Mouse (Mus musculus): ENCODE data around the gene Golgb1.

DNA sequence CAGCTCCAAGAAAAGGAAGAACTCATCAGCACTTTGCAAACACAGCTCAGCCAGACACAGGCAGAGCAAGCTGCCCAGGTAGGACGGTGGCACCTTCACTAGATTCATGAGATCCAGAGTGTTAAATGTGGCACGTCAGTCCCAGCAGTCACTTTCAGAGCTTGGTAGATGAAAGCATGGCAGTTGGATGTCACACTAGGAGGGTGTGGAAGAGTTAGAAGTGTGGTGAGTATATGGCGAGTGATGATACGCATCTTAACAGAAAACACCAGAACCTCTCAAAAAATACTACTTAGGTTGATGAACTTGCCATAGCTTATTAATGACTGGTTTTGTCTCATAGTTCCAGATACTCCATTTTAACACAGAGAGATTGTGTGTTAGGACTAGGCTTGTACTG, 16.5 kb downstream of the Golgb1 start:
- TF ChIP-seq ZC3H11A (IDR thresholded peaks at IDR 0.05; ENCODE audit: borderline replicate concordance, low read depth, low read length) (no peak), HCFC1 (IDR thresholded peaks at IDR 0.05; ENCODE audit: borderline replicate concordance, insufficient read depth, low read length) (no peak), MAFK (IDR thresholded peaks at IDR 0.05; ENCODE audit: insufficient read depth, low read depth, low read length) (no peak), ZNF384 (IDR thresholded peaks at IDR 0.05; ENCODE audit: low read depth, low read length) (no peak), CHD2 (IDR thresholded peaks at IDR 0.05; ENCODE audit: low read depth, low read length) (no peak)
